Mouse (Mus musculus) embryonic facial prominence, embryonic 12.5 days (tissue): ENCODE data around the gene Tspan6. TPM values are rescaled to one million over a fixed set of nuclear protein-coding genes. Genes with fewer than 3 reads are reported as not detected.

Experiments
- ATAC-seq: fragments of 200-750 bp; cut with Nextera tagmentation; 2 replicates; pipeline ENCODE4 v1.8.0; 2017; ENCODE audit not compliant: insufficient number of reproducible peaks, insufficient read depth, low FRiP score, low TSS enrichment
- H3K27ac ChIP-seq: fragments of 300-500 bp; sonication (generic); 2 replicates; pipeline ENCODE4 v1.5.1; 2016; ENCODE audit warnings: mild to moderate bottlenecking
- H3K27me3 ChIP-seq: fragments of 300-500 bp; sonication (generic); 2 replicates; pipeline ENCODE4 v1.6.1; 2016; ENCODE audit warnings: mild to moderate bottlenecking, moderate library complexity
- H3K36me3 ChIP-seq: fragments of 300-500 bp; sonication (generic); 2 replicates; pipeline ENCODE4 v1.6.1; 2016; ENCODE audit warnings: mild to moderate bottlenecking
- H3K4me1 ChIP-seq: fragments of 300-500 bp; sonication (generic); 2 replicates; pipeline ENCODE4 v1.6.1; 2016
- H3K4me2 ChIP-seq: fragments of 300-500 bp; sonication (generic); replicated peaks from 2 replicates; pipeline ENCODE4 v1.6.1; 2016; ENCODE audit warnings: mild to moderate bottlenecking, moderate library complexity
- H3K4me3 ChIP-seq: fragments of 300-500 bp; sonication (generic); 2 replicates; pipeline ENCODE4 v1.5.1; 2016; ENCODE audit warnings: mild to moderate bottlenecking
- H3K9ac ChIP-seq: fragments of 300-500 bp; sonication (generic); 2 replicates; pipeline ENCODE4 v1.6.1; 2016; ENCODE audit warnings: mild to moderate bottlenecking, moderate library complexity
- H3K9me3 ChIP-seq: fragments of 300-500 bp; sonication (generic); 2 replicates; pipeline ENCODE4 v1.6.1; 2016; ENCODE audit warnings: mild to moderate bottlenecking, moderate library complexity
- WGBS: fragments of 180-500 bp; shearing (Covaris S2); methylation state at CpG from one replicate; pipeline ENCODE4 v1.1.7; 2016; 5-methylcytosine and 5-hydroxymethylcytosine counted together
- polyA plus RNA-seq: library from polyadenylated mRNA; unstranded; fragments of >200 nt; fragmentation: Nextera tagmentation; extraction: Ambion mirVana; gene quantifications from 2 replicates; pipeline ENCODE4 v1.2.1, GENCODE M21; 2016

Gene Tspan6
- polyA plus RNA-seq, result 186 and 190 TPM in 2 replicates

GRCm38 (mm10) chrX:133898014-133898542, at the start of gene Tspan6:
TSS of gene Tspan6 (minus strand) at chrX:133898429.
- H3K4me1 ChIP-seq, result no peaks in the 10 kb centered on the region
- peaks cover 15% of the 10 kb centered on the region; the same call in 1 of the 2 replicates for H3K36me3 ChIP-seq
- no peaks in the 10 kb centered on the region for H3K9me3 ChIP-seq
- peak within 1 kb of the TSS; percentile 68 for H3K9ac ChIP-seq
- peak within 1 kb of the TSS; percentile 67 for H3K27ac ChIP-seq
- ATAC-seq, result peak; percentile 89
- no peaks in the 10 kb centered on the region for H3K27me3 ChIP-seq
- H3K4me2 ChIP-seq, result peak within 1 kb of the TSS; percentile 50
- WGBS, result 24% methylated on average over 33 of the region's 33 CpGs
- peak within 1 kb of the TSS; percentile 57 for H3K4me3 ChIP-seq

DNA sequence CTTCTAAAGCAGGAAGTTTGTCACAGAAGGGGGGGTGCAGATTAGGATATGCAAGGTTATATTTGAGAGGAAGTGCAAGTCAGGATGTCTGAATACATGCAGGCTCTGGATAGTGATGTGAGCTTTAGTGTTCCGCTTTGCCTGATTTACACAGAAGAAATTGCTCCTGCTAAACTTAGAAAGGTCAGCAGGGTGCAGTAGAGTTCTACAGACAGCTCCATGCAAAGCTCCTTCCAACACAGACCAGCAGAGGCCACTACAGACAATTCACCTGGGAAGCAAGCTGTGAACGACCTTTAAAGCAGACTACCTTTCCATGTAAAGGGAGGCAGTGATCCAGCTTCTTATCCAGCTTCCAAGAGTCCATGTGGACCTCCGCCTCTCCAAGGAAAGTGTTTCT, 49.2 kb upstream of the Tspan6 start:
- Histone ChIP-seq H3K27me3 (0 out of 2 replicates have a peak, but pooled peaks cover 3% of the 10 kb centered on the region), H3K9ac (no peak overlapping the region), H3K9me3 (no peaks in the 10 kb centered on the region), H3K36me3 (no peaks in the 10 kb centered on the region), H3K4me3 (no peak overlapping the region), H3K27ac (no peak overlapping the region), H3K4me1 (no peaks in the 10 kb centered on the region), H3K4me2 (no peak overlapping the region)
- no peak for ATAC-seq
- 34% methylated on average over 3 of the region's 3 CpGs for WGBS

- H3K36me3 ChIP-seq, result no peaks in the 10 kb centered on the region
- H3K27me3 ChIP-seq, result peaks cover 3% of the 10 kb centered on the region; the same call in 1 of the 2 replicates
- no peak overlapping the region for H3K27ac ChIP-seq
- no peaks in the 10 kb centered on the region for H3K4me1 ChIP-seq
- no peak for ATAC-seq
- no peak overlapping the region for H3K4me3 ChIP-seq
- no peak overlapping the region for H3K4me2 ChIP-seq
- no peaks in the 10 kb centered on the region for H3K9me3 ChIP-seq
- 52% methylated on average over 1 of the region's 1 CpGs for WGBS
- H3K9ac ChIP-seq, result no peak overlapping the region
These were observed 41.3 kb upstream of the Tspan6 start for GRCm38 (mm10) chrX:133939561-133939960.

DNA sequence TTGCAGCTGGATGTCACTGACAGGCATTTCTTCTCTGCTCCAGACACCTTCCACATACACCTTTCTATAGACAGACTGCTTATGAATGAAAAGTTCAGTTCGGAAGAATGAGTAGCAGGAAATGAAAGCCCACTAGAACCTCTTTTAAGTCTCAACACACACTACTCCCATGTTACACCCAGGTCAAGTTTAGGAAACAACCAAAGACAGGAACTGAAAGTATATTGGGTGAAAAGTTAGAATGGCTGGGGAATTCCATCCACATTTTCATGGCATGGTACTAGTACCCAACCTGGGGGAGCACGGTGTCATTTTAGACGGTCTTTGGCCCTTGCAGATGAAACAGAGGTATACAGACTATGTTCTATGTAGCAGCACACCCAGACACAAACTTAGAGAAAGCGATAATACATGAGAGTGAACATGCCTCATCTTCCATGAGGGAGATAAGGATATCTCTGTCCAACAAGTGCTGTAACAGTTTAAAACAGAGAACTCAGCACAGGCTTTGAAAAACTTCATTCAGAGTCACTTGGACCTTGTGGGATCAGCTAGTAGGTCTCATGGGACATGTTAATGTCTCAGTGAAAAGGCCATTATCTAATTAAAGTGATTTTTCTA, 38.5 kb upstream of the Tspan6 start:
- Histone ChIP-seq H3K27ac (no peak overlapping the region), H3K9ac (no peak overlapping the region), H3K4me2 (no peak overlapping the region), H3K4me3 (no peak overlapping the region), H3K4me1 (no peaks in the 10 kb centered on the region), H3K9me3 (no peaks in the 10 kb centered on the region), H3K27me3 (peaks cover 6% of the 10 kb centered on the region), H3K36me3 (no peaks in the 10 kb centered on the region)
- ATAC-seq, result no peak
- 85% methylated on average over 4 of the region's 4 CpGs for WGBS

GRCm38 (mm10) chrX:133931302-133932013, 33.2 kb upstream of the Tspan6 start:
- peaks cover 6% of the 10 kb centered on the region for H3K27me3 ChIP-seq

GRCm38 (mm10) chrX:133926760-133927159, 28.5 kb upstream of the Tspan6 start:
- Histone ChIP-seq H3K4me1 (no peaks in the 10 kb centered on the region), H3K9ac (no peak overlapping the region), H3K36me3 (no peaks in the 10 kb centered on the region), H3K27ac (no peak overlapping the region), H3K27me3 (0 out of 2 replicates have a peak, but pooled peaks cover 3% of the 10 kb centered on the region), H3K9me3 (no peaks in the 10 kb centered on the region), H3K4me3 (no peak overlapping the region), H3K4me2 (no peak overlapping the region)
- 85% methylated on average over 5 of the region's 5 CpGs for WGBS
- no peak for ATAC-seq

More at GRCm38 (mm10) chrX:133931302-133932013, 33.2 kb upstream of the Tspan6 start:
- H3K36me3 ChIP-seq, result no peaks in the 10 kb centered on the region
- ATAC-seq, result no peak
- no peaks in the 10 kb centered on the region for H3K9me3 ChIP-seq
- no peak overlapping the region for H3K9ac ChIP-seq
- 61% methylated on average over 12 of the region's 12 CpGs for WGBS
- no peaks in the 10 kb centered on the region for H3K4me1 ChIP-seq
- H3K4me3 ChIP-seq, result no peak overlapping the region
- H3K27ac ChIP-seq, result no peak overlapping the region
- no peak overlapping the region for H3K4me2 ChIP-seq

DNA sequence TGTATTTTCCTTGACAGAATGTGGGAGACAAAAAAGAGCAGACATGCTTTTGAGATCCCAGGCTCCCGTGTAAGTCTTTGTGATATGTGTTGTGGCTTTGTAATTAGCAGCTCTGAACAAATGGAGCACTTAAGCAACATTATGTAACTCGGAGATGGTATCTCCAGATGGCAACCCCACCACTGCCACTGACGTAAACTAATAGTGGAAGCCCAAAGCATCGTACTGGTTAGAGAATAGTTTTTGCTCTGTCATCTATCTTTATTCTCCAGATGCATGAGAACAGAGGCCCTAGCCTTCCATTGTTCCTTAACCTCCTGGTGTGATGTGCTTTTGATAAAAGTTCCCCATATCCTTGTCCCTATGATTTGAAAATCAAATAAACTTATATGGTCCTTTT, 23.0 kb upstream of the Tspan6 start:
- Histone ChIP-seq H3K27me3 (0 out of 2 replicates have a peak, but pooled peaks cover 6% of the 10 kb centered on the region), H3K27ac (no peak overlapping the region), H3K4me3 (no peak overlapping the region), H3K9ac (no peak overlapping the region), H3K4me1 (no peaks in the 10 kb centered on the region), H3K36me3 (no peaks in the 10 kb centered on the region), H3K4me2 (no peak overlapping the region), H3K9me3 (no peaks in the 10 kb centered on the region)
- no peak for ATAC-seq
- WGBS, result 72% methylated on average over 4 of the region's 4 CpGs

GRCm38 (mm10) chrX:133914219-133914618, 16.0 kb upstream of the Tspan6 start:
- H3K4me2 ChIP-seq, result no peak overlapping the region
- no peak overlapping the region for H3K27ac ChIP-seq
- H3K36me3 ChIP-seq, result no peaks in the 10 kb centered on the region
- WGBS, result 38% methylated on average over 7 of the region's 7 CpGs
- no peaks in the 10 kb centered on the region for H3K4me1 ChIP-seq
- H3K4me3 ChIP-seq, result no peak overlapping the region
- H3K27me3 ChIP-seq, result peaks cover 14% of the 10 kb centered on the region
- H3K9ac ChIP-seq, result no peak overlapping the region
- ATAC-seq, result 0 out of 2 replicates have a peak, but pooled peaks have one; percentile 35
- no peaks in the 10 kb centered on the region for H3K9me3 ChIP-seq

DNA sequence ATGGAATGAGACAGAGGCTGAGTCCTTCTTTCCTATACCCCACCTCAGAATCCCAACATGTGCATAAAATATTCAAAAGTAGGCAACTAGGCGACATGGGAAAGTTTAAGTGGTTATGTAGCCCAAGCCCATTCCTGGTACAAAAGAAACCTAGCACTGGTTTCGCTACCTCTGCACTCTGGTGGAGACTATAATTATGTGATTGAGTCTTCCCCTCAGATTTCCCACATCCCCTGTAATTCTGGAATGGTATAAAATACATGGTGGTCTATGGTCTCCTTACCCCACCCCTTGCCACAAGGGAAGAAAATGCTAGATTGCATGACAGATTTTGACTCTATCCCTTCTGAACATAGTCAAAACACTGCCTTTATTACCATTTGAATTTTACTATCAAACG, 14.8 kb upstream of the Tspan6 start:
- H3K9ac ChIP-seq, result no peak overlapping the region
- H3K27ac ChIP-seq, result no peak overlapping the region
- no peaks in the 10 kb centered on the region for H3K4me1 ChIP-seq
- H3K9me3 ChIP-seq, result no peaks in the 10 kb centered on the region
- H3K36me3 ChIP-seq, result no peaks in the 10 kb centered on the region
- H3K4me2 ChIP-seq, result no peak overlapping the region
- no peak for ATAC-seq
- peaks cover 14% of the 10 kb centered on the region for H3K27me3 ChIP-seq
- no peak overlapping the region for H3K4me3 ChIP-seq
- 74% methylated on average over 3 of the region's 3 CpGs for WGBS

GRCm38 (mm10) chrX:133911397-133912103, 13.3 kb upstream of the Tspan6 start:
- Histone ChIP-seq H3K9ac (no peak overlapping the region), H3K27ac (no peak overlapping the region), H3K27me3 (peaks cover 10% of the 10 kb centered on the region), H3K36me3 (no peaks in the 10 kb centered on the region), H3K4me3 (no peak overlapping the region), H3K4me1 (no peaks in the 10 kb centered on the region), H3K4me2 (no peak overlapping the region), H3K9me3 (no peaks in the 10 kb centered on the region)
- 35% methylated on average over 10 of the region's 10 CpGs for WGBS
- ATAC-seq, result no peak

- no peak within 1 kb of the TSS for H3K27ac ChIP-seq
- no peak within 1 kb of the TSS for H3K9ac ChIP-seq
- peaks cover 9% of the 10 kb centered on the region for H3K27me3 ChIP-seq
- no peaks in the 10 kb centered on the region for H3K9me3 ChIP-seq
- H3K4me2 ChIP-seq, result no peak within 1 kb of the TSS
- H3K4me1 ChIP-seq, result no peaks in the 10 kb centered on the region
- no peak for ATAC-seq
- H3K4me3 ChIP-seq, result no peak within 1 kb of the TSS
- WGBS, result 36% methylated on average over 3 of the region's 3 CpGs
- H3K36me3 ChIP-seq, result no peaks in the 10 kb centered on the region
These were observed 10.0 kb upstream of the Tspan6 start, which contains the start of gene Srpx2 for GRCm38 (mm10) chrX:133908261-133908660. TSS of gene Srpx2 (plus strand) at chrX:133908426.
